Mouse (Mus musculus) lung, postnatal 14 days (tissue): ENCODE measurements around the gene Aco2.

ENCODE experiments used
- DNase-seq: peaks from one replicate; pipeline ENCODE4 v3.0.0; 2021

Aco2 gene

DNA sequence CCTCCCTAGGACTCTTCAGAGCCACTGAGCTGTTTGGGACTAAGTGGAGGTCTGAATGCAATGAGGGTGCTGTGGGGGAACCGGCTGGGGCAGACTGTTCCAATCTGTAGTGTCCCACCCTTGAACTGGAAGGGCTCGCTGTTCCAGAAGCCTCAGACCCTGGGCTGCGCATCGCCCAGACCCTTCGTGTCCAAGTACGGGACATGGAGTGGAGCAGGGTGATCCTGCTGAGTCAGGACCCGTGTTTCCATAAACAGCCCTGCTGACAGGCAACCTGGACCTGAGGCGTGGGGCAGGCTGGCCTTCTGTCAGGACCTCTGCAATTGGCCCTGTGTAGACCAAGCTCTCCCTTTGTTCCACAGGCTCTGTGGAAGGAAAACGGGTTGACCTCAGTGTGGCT is 25.4 kb upstream of the Aco2 start:
- no peak for DNase-seq

DNA sequence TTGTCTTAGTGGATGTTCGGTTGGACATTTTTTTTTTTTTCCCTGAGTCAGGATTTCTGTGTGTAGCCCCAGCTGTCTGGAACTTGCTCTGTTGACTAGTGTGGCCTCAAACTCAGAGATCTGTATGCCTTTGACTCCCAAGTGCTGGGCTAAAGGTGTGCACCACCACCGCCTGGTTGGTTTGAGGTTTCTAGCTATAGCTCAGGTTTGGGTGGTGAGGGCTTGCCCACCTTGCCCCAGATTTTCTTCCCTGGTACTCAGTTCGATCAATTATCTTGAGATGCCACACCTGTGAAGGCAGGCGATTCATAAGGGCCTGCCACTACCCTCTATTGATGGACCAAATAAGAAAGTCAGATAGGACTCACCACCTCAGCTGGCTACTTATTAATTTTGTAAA is 24.9 kb upstream of the Aco2 start:
- DNase-seq, result no peak

DNA sequence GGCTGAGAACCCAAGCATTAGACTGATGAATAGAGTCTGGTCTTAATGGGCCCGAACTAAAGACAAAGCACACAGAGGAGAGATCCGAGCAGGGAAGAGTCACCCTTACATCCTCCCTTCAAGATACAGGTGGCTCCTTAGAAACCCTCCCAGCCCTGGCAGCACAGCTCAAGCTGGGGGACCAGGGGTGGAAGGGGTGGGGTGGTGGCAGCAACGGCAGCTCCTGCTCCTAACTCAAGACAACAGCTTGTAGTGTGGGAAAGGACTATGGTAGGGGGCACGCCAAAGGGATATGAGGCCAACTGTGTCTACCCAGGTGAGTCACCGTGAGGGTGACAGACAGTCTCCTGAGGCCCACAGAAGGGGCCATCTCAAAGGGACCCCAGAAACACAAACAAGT is 24.2 kb upstream of the Aco2 start:
- DNase-seq, result no peak

DNA sequence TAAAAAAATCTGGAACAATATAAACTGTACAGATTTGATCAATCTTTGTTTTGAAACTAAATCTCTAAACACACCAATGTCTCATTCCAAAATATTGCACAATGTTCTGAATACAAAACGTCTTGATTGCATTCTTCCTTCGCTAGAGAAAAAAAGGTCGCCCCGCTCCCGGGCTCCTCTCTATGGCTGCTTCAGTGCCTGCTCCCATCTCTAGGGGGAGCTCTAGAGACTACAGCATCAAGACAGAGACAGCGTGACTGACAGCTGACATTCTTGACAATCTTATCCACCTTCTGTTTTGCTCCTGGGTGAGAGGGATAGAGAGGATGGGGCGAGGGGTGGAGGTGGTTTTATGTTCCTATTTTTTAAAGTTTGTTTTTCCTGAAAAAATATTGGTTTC is 23.8 kb upstream of the Aco2 start:
- peak; percentile 74 for DNase-seq

DNA sequence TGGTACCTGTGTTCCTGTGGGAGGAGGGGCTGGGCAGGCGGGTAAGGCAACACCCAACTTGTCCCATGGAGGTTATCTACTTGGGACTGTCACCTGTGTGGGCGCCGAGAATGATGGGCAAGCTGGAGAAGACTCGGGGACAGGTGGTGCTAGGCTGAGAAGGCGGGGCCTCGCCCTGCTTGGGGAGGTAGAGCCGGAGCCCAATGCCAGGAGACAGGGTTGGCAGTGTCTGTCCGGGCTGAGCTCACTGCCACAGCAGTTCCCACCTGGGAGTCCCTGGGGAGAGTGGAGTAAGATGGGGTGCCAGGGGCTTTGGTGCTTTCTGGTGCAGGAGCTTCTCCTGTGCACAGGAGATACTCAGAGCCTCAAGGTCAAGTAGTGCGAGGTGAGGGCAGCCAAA is 23.0 kb upstream of the Aco2 start:
- no peak for DNase-seq

DNA sequence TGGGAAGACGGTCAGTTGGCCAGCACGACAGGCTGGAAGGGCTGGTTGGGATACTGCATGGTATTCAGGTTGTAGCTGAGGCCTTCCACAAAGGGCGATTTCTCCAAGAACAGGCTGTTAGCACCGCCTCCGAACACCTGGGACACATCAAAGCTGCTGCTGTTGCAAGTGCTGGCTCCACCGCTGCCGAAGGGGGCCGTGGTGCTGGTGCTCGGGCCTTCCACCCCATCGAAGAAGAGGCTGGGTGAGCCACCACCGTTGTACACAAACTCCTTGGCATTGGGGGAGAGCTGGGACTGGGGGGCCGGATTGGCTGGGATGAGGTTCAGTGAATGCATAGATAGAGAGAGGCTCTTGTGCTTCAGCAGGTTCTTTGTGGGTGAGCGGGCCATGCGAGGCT is 21.4 kb upstream of the Aco2 start:
- no peak for DNase-seq

DNA sequence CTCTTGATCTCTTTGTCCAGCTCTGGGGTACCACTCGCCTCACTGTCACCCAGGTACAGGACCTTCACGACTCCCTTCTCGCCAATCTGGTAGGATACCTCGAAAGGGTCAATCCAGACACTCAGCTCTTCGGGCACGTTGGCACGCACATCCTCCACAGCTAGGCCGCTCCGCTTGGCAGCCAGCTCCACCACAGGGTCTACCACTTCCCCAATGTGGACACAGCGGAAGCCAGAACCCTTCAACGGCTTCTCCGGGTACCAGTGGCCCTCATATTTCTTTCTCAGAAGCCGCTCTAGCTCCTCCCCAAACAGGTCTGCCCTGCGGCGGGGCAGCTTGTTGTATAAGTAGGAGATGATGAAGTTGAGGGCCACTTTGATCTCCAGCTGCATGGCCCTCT is 20.7 kb upstream of the Aco2 start:
- DNase-seq, result no peak

DNA sequence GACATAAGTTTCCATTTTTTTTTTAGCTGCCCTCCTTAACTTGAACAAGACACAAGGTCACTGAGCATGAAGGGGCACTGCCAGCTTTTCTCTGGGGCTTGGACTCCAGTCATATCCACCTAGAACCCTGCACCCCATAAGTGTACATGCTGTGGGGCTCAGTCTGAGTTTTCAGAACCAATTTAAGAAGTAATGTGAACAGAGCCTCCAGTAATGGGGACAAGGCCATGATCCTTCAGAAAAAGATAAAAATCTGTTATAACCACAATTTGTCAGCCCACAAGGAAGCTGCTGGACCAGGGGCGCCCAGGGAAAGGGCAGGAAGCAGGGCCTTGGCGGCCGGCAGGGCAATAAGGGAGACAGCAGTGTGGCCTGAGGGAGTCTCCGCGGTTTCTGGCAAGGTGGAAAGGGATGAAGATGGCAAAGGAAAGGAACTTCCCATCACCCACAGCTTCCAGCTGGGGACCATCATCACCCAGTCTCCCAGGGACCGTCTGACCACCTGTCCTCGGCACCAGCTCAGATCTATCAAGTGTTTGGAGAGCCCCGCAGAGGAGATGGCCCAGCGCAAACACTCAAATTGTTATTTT is 19.6 kb upstream of the Aco2 start:
- no peak for DNase-seq

DNA sequence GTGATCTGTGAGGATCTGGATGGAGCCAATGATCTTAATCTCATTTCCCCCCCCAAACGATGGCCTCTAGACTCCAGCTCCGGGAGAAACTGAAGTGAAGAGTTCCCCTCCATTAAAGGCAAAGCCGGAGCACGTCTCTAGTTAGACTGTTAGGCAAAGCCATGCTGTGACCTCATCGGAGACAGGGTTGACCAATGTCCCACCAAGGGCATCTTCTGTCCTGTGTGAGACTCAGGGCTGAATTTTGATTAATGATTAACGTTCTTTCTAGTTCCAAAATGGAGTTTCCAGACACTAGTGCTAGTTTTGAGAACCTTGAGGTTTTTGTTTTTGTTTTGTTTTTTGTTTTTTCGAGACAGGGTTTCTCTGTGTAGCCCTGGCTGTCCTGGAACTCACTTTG is 19.0 kb upstream of the Aco2 start:
- DNase-seq, result no peak

DNA sequence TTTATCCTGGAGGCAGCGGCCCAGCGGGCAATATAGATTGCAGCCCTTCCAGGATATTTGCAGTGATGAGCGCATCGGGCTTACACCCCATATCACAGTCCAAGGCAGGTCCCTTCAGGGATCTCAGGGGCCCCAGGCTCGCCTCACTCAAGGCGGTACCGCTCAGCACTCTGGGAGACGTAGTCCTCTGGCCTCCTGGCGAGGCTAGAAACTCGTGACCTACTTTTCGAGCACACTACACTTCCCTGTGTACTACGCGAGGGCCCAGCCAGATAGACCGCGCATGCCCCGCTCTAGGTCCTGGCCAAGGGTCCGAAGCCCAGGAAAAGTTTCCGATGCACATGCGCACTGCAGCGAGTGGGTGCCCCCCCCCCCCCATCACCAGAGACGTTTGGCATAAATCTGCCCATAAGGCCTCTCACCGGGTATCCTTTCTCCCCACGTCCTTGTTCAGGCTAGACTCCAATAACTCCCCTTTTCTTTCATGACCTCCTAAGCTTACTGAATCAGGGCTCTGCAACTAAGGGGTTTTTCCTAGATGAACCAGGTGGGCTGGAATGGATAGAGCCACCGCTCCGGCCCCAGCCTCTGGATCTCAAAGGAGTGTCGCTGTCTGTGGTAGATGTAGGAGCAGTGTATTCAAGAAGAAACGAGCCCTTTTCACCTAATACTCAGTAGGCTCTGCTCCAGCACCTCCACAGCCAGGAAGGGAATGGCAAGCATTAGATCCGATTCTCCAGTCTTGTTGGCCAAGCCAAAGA is 15.9 kb upstream of the Aco2 start:
- DNase-seq, result peak; percentile 83

DNA sequence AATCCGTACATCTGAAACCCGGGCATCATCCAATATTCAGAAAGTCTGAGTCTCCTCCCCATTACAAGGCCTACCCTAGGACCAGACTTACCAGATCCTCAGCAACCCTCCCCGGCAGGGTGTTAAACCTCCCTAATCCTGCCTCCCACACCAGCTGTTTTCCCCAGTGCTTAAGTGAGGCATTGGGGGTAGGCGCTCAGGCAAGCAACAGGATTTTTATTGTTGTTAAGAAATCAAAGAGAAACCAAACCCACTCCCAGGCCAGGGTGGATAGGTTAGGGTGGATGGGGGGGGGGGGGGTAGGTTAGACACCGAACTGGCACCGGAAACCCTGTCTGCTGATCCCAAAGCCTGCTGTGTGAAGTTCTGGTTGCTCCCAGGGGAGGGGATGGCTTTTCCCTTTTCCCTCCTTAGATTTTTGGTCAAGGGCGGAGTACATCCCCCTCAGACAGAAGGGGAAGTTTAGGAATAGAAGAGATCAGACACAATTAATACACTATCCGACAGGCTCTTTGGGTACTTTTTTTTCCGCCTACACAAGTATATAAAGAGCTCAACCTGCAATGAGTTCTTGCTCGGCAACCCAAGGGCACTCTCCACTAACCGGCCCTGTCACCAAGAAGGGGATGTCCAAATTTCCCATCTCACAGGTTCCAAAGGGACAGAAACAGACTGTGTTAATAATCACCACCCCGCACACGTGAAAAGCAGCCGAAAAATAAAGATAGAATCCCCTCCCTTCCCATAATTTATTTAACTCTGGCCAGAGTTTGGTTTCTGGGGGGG is 15.0 kb upstream of the Aco2 start:
- no peak for DNase-seq

DNA sequence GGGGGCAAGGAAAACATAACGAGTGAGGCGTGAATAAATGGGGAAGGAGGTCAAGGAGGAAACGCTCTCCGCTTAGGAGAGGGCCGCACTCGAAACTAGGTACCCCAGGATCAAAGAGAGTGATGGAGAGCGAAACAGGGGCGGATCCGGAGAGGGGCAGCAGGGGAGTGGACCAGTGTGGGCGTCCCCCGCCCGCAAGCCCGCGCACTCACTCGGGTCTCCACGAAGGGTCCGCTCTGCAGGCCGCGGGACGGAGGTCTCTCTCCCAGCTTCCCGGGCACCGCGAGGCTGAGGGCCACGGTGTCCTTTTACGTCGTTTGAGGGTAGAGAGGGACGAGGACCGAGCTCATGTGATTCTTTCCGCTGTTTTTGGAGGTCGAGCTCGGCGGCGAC is 14.4 kb upstream of the Aco2 start:
- DNase-seq, result no peak

DNA sequence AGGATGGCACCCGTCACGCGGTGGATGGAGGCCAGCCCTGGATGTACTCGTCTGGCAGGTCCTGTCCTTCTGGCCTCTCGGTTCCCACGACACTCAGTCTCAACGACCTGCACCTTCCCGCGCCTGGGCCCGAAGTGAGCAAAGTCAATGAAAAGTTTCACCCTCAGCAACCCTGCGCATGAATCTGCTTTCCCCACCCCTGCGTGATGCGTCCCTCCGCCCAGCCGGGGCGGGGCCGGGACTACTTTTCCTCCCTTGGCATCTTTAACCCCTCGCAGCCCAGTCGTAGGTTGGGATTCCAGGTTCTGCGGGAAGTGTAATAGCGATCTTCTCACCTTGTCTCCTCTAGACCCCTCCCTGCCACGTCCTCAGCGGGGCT is 14.0 kb upstream of the Aco2 start:
- peak; percentile 95 for DNase-seq

DNA sequence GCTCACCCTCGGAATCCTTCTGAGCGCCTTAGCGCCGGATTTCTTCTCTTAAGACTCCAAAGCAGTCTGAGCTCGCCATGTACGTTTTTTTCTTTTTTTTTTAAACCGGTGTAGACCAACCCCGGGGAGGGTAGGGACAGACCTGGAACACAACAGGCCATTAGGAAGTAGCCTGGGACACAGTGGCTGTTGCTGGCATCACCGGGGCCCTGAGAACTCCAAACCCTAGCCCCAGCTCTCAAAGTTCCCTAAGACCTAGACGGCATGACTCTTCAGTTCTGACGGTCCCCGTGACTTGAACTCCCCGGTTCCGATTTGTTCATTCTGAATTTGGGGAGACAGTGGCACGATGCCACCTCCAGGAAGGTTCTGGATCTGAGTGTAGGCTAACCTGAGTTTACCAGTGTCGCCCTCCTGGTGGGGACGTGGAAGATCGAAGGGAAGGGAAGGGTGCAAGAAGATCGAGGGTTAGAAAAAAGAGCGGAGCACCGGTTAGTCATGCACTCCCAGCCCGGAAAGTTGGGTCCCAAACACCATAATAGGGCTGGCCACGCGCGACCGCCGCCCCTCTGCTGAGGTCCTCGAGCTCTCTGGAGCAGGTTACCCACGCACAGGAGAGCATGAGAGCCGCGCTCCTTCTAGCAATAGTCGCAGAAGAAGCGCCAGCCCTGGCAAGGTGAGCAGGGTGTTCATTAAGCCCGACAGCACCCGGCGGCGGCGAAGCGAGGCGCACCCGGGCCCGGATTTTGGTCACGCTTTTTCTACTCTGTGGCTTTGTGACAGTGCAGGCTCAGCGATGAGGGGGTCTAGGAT is 13.4 kb upstream of the Aco2 start, which contains the start of gene Tob2:
TSS of gene Tob2 (minus strand) at position 280 of the 813 bp plus-strand sequence.
- DNase-seq, result peak; percentile 61

DNA sequence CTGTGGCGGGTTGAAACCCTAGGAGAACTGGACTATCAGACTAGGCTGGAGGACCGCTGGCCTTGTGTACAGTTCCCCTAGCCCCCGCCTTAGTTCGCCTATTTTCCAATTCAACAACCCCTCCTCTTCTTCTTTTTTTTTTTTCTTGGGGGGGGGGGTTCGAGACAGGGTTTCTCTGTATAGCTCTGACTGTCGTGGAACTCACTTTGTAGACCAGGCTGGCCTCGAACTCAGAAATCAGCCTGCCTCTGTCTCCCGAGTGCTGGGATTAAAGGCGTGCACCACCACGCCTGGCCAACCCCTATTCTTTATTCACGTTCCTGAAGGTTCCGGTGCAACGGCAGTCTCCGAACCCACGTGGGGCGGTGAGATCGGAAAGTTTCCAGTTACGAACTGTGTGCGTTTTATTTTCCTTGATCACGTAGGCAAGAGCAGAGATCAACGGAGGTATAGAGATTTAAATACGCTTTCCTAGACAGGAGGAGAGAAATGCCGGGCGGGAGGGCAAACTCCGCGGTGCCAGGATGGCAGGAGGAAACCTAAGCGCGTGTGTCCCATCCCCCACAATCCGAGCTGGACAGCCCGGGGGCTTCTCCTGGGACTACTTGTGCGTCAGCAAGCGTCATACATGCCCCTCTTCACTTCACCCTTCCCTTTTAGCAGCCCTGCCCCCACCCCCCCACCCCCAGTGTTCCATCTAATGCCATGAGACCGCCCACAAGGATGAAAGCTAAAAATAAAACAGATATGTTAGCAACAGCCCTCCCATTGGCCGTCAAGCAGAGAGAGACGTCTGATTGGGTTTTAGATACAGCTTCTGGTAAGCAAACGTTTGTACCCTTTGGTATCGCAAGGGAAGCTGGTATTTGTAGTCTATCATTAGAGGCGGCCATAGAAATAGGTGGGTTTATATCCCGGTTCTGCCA is 12.5 kb upstream of the Aco2 start:
- DNase-seq, result peak; percentile 81

DNA sequence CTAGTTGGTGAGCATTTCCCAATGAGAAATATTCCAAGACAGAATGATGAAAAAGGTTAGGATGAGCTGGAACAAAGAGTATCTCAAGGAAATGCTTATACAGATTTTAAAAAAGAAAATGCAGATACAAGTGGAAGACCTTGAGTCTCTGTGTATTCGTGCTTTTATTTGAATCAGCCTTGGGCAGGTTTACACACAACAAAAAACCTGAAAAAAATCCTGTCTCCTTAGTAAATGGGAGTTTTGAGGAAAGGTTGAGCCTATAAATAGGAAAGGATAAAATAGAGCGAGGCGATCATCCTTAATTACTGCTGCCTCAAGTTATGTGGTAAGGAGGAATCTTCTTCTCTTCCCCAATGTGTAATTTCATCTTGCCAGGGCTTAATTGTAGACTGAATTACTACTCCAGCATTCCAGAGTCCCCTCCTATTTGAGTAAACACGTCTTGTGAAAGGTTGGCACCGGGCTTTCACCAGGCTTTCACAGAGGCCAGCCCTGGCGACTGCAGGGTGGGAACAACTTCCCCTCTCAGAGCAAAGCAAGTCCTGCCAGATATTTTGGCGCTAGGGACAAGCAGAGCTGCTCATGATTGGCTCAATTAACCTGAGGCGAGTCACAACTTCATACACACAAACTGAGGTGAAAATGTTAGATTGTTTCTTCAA is 11.5 kb upstream of the Aco2 start:
- peak; percentile 65 for DNase-seq

DNA sequence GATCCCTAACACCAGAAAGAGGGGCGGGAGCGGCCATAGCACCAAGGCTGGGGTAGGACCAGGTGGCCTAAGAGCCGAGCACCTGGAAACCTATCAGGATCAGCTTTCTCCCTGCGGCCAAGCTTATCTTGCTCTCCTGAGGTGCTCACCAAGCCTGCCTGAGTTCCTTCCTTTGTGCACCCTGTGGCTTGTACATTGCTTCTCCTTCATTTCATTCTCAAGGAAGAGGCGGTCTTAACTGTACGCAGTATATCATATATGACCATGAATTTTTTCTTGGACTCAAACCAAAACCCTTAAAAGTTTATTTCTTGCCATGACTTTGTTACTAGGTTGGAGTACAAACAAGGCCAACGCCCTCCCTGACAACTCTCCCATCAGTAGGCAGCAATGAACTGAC is 7.9 kb upstream of the Aco2 start:
- no peak for DNase-seq

DNA sequence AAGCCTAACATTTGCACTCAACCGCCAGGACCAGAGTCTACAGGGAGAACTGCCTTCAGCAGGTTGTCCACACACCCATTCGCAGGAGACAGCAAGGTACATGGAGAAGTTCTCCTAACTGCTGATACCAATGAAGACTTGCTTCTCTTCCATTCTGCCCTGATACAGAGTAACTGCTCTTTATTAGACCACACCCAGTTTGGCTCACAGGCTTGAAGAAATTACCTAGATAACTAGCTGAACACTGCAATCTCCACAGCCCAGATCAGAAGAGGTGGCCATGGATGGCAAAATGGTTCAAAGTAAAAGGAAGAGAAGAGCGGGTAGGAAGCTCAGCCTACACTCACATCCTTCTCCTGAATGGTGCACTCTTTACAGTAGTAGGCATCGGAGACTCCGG is 2.1 kb upstream of the Aco2 start:
- no peak for DNase-seq

DNA sequence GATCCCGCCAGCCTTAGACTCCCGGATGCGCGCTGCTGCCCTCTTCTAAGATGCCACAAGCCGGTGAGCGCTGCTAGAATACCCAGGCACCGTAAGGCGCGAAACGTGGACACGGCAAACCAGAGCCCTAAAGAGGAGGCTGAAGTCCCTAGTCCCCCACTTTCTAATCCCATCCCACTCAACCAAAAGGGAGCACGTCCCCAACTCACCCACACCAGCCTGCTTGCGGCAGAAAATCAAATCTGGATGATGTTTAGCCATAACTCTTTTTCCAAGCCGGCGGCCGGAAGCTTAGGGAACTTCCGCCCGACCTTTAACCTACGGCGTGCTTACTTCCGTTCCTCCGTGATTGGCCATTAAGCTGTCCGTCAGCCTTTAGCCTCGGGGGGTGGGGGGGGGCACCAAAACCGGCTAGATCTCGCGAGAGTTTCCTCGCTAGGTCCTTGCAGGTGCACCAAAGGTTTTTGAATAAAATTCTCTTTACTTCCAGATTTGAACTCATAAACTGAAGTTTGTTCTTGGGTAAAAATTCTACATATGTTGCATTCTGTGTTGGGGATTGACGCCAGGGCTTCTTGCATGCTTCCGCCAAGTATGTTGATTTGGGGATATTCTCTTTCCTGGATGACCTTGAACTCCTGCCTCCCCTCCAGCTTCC is 376 bp upstream of the Aco2 start, which contains the start of gene Phf5a:
TSS of gene Phf5a (minus strand) at position 308 of the 658 bp plus-strand sequence.
- DNase-seq, result peak; percentile 89

DNA sequence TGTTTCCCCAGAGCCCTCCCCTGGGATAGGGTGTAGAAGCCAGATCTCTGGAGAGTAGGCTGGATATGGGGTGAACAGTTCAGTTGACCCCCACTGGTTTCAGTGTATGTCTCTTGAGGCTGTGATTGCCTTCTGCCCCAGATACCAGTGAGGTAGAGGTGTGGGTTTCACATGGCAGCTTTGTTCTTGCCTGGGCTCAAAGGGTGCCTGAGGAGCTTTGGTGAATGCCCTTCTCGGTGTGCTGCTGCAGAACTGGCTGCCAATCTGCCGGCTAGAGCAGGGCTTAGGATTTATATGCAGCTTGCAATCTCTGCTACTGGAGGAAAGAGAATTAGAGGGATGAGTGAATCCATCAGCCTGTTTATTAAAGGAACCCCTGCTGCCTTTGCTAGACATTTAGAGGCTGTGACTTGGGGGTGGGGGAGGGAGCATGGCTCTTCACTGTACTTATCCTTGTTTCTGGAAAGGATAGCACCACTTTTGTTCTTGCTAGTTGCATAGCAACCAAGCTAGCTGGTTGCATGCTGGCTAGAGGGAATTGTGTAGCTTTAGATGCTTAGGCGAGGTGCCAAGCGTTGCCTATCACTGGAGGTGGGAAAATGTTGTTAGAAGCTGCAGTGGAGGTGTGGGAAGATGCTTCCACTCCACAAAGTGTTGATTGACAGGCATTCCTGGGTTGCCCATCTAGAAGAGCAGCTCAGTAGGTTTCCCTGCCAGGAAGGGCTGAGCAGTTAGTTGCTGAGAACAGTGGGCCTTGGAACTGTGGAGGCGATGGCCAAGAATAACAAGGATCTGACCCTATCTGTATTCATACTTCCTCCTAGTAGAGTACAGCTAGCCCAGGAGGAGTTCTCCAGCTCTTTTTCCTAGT is 7.7 kb downstream of the Aco2 start:
- DNase-seq, result no peak
